Mouse (Mus musculus) frontal cortex, postnatal 25 days (tissue): Measurements from ENCODE around the gene Wdr34.

Source experiments
- DNase-seq, 2 experiments: peaks; one replicate each; pipeline ENCODE4 v3.0.0; 2022; ENCODE audit warnings: low spot score in 2 of 2

Gene Wdr34

DNA sequence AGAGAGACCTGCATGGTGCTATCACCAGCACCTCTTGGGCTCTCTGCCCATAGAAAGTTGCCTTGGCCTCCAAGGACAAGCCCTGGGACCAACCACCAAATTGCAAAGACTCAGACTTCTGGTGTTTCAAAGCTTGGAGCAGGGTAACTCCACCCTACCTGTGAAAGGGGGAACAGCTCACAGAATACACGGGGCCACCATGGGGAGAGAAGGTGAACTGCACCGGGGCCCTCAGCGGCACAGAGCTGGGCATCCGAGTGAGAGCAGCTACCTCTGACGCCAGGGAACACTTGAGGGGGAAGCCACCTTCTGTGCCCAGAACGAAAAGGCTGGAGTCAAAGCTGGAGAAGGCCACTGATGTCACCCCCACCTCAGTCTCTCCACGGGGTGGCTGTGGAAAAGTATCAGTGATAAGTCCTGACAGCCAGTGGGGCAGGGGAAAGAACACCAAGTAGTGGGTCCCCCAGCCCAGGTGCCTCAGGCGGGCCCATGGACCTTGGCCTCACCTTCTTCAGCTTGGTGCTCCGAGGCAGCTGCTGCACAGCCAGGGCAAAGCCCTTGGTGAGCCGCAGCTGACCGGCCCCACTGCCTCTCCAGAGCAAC lies 16.3 kb downstream of the Wdr34 start:
- no peak for DNase-seq

DNA sequence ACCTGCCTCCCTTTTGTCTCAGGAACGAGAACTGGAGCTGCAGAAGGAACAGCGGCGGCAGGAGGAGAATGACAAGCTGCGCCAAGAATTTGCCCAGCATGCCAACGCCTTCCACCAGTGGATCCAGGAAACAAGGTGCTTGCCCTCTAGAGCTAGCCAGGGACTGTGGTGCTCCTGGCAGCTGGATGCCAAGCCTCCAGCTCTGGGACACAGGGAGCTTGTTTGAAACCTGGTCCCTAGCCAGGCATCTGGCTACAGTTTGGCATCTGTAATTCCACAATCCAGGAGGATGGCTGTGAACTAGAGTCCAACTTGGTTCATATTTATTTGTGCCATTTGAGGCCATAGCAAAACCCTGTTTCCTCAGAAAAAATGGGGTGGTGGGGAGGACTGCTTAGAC lies 21.7 kb downstream of the Wdr34 start:
- DNase-seq, result no peak

GRCm38 (mm10) chr2:30025454-30025853 lies 23.2 kb downstream of the Wdr34 start:
- no peak for DNase-seq

- DNase-seq, result no peak
Measured at GRCm38 (mm10) chr2:30014326-30014966, 34.2 kb downstream of the Wdr34 start.

- no peak for DNase-seq
Measured at GRCm38 (mm10) chr2:30010840-30011281, 37.8 kb downstream of the Wdr34 start.

DNA sequence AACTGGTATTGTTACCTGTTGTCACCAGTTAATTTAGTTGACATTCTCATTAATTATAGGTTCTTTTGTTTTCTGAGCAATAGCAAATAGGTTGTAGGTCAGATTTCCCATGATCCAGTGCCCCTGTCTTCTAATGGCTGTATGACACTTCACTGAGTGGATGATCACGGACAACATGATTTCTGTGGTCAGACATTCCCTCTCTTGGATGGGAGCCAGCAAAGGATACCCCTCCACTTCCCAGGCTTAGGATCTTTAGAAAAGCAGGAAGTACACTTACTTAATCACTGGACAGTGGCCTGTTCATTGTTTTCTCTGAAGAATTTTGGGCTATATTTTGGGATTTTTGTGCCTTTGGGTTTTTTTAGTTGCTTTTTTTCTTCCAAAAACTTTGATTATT lies 39.6 kb downstream of the Wdr34 start:
- DNase-seq, result no peak

GRCm38 (mm10) chr2:29991962-29992361 lies 56.7 kb downstream of the Wdr34 start:
- DNase-seq, result no peak
